Mouse (Mus musculus) adrenal gland, adult (tissue): ENCODE measurements around the gene Vwf.

Experiments
- DNase-seq, 2 experiments: peaks; one replicate each; pipeline ENCODE4 v3.0.0; 2022 to 2023; ENCODE audit warnings: low spot score in 1 of 2; ENCODE audit not compliant: inconsistent age in 2 of 2

The Vwf gene

DNA sequence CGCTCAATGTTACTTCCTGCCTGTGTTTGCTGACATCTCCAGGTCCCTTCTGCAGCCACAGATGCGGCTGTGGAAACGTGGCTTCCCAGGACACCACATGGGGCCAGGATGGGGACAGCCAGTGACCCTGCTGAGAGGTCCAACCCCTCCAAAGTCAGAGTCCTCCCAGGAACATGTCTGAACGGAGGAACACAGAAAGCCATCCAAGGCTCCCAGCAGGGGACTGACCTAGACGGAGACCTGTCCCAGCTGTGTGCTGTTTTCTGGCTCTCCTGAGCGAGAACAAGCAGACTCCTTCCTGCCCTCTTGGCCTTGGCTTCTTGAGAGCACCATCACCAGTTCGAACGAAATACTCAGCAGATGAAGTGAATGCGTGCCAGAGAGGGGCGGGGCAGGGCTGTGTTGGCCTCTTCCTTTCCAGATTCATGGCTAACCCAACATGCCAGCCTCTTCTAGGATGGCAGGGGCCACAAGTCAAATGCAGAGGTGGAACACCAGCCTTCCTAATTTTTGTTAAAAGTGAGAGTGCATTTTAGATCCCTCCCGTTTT is 183.5 kb downstream of the Vwf start:
- no peak for DNase-seq
